Mouse (Mus musculus) left cerebral cortex, postnatal 4 days (tissue): ENCODE results near the gene Myh2. TPM values are rescaled to one million over a fixed set of nuclear protein-coding genes. Genes with fewer than 3 reads are reported as not detected.

Experiments
- DNase-seq: peaks from one replicate; pipeline ENCODE4 v3.0.0-alpha.2; 2022
- intact Hi-C: fragments of 180-260 bp; cut with DNase I; formaldehyde crosslinking; loops from one replicate; pipeline ENCODE4 v1.15.1; 2025
- total RNA-seq, 2 experiments: library from RNA; stranded (reverse); gene quantifications; 2 replicates each; pipeline ENCODE4 v1.2.3; 2021

Myh2 gene
- total RNA-seq, 2 experiments from 2014 or later, result 0.48 to 0.56 TPM

- intact Hi-C loops, result no loop called here
- no peak for DNase-seq
These were observed 18.9 kb upstream of the Myh2 start for GRCm38 (mm10) chr11:67151651-67152630.

GRCm38 (mm10) chr11:67153123-67153522, 17.7 kb upstream of the Myh2 start:
- intact Hi-C loops, result no loop called here
- DNase-seq, result peak; percentile 57

GRCm38 (mm10) chr11:67153843-67154242, 17.0 kb upstream of the Myh2 start:
- no peak for DNase-seq
- intact Hi-C loops, result no loop called here

- intact Hi-C loops, result no loop called here
- DNase-seq, result no peak
These were observed 15.2 kb upstream of the Myh2 start for GRCm38 (mm10) chr11:67155650-67156049.

GRCm38 (mm10) chr11:67160131-67160530, 10.7 kb upstream of the Myh2 start:
- intact Hi-C loops, result no loop called here
- DNase-seq, result no peak

- DNase-seq, result no peak
- intact Hi-C loops, result no loop called here
These were observed 7.1 kb upstream of the Myh2 start for GRCm38 (mm10) chr11:67163701-67164100.

GRCm38 (mm10) chr11:67164851-67165250, 6.0 kb upstream of the Myh2 start:
- intact Hi-C loops, result no loop called here
- DNase-seq, result no peak

- intact Hi-C loops, result no loop called here
- DNase-seq, result peak; percentile 17
These were observed 1.5 kb upstream of the Myh2 start for GRCm38 (mm10) chr11:67169301-67169700.

- DNase-seq, result no peak
- intact Hi-C loops, result no loop called here
These were observed 1.6 kb downstream of the Myh2 start for GRCm38 (mm10) chr11:67172439-67172838.

GRCm38 (mm10) chr11:67176376-67176775, 5.5 kb downstream of the Myh2 start:
- intact Hi-C loops, result no loop called here
- peak; percentile 34 for DNase-seq

GRCm38 (mm10) chr11:67190316-67190715, 19.5 kb downstream of the Myh2 start:
- intact Hi-C loops, result no loop called here
- no peak for DNase-seq

- intact Hi-C loops, result no loop called here
- no peak for DNase-seq
These were observed 20.0 kb downstream of the Myh2 start for GRCm38 (mm10) chr11:67190814-67191213.

- no peak for DNase-seq
These were observed 20.7 kb downstream of the Myh2 start for GRCm38 (mm10) chr11:67191496-67191895.

GRCm38 (mm10) chr11:67199321-67199720, 28.5 kb downstream of the Myh2 start:
- intact Hi-C loops, result no loop called here
- DNase-seq, result no peak

More at GRCm38 (mm10) chr11:67191496-67191895, 20.7 kb downstream of the Myh2 start:
- intact Hi-C loops, result no loop called here

GRCm38 (mm10) chr11:67199752-67200151, 28.9 kb downstream of the Myh2 start, which contains the start of gene Myh1:
Gene Myh1, plus strand, starts transcription at chr11:67200052.
- intact Hi-C loops, result no loop called here
- DNase-seq, result no peak

- DNase-seq, result peak; percentile 10
- intact Hi-C loops, result no loop called here
These were observed 33.9 kb downstream of the Myh2 start for GRCm38 (mm10) chr11:67204766-67205165.

GRCm38 (mm10) chr11:67221803-67222202, 51.0 kb downstream of the Myh2 start:
- DNase-seq, result no peak
- intact Hi-C loops, result no loop called here

GRCm38 (mm10) chr11:67224466-67224865, 53.6 kb downstream of the Myh2 start:
- no peak for DNase-seq
- intact Hi-C loops, result no loop called here

GRCm38 (mm10) chr11:67228731-67229130, 57.9 kb downstream of the Myh2 start:
- intact Hi-C loops, result no loop called here
- no peak for DNase-seq

GRCm38 (mm10) chr11:67229166-67229565, 58.3 kb downstream of the Myh2 start:
- intact Hi-C loops, result no loop called here
- no peak for DNase-seq

- intact Hi-C loops, result loop anchor here (5.0 kb wide), 1 partner anchor 118 kb away; no protein-coding TSS in a partner anchor
- no peak for DNase-seq
These were observed 59.1 kb downstream of the Myh2 start for GRCm38 (mm10) chr11:67229946-67230345.
